ENCODE assay signal across 8 mouse cellular contexts in the genomic region with DNA sequence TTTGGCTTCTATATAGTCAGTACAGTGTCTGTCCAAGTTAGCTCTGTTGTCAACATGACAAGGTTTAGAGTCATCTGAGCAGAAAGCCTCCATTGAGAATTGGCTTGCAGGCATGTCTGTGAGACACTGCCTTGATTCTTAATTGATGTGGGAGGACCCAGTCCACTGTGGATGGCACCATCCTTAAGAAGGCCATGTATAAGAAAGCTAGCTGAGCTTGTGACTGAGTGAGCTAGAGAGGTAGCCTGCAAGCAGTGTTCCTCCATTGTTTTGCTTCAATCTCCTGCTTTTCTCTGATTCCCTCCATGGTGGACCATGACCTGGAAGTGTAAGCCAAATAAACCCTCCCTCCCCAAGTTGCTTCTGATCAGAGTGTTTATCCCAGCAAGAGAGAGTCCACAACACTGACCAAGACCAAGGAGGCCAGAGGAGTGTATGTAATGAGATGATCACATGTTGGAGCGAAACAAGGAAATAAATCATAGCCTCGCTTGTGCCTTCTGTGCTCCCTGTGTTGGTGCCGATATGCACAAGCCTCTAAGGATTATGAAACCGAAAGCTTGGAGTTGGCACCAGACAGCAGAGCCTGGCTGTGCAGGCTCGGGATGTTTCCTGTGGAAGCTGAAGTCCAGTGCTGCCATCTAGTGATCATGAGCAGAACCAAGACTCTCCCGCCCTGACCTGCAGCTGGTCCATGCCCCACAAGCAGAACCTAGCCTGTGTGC. TPM values are rescaled to one million over a fixed set of nuclear protein-coding genes. Genes with fewer than 3 reads are reported as not detected.
DNase-seq lines count a peak whose midpoint lies in the region; ATAC-seq and TF ChIP-seq lines count a peak whose summit lies in the region.

No protein-coding gene starts in this region.

- peak overlapping the region; percentile 45 for H3K4me2 ChIP-seq in forebrain, postnatal 0 days (ENCODE audit: low read depth)
- H3K4me2 ChIP-seq in lung, embryonic 16.5 days (ENCODE audit: low read depth, low read length): peak overlapping the region; percentile 63

- WGBS in cerebellum, adult 2 months: 3% methylated on average over 6 of the region's 6 CpGs
- 9% methylated on average over 6 of the region's 6 CpGs for WGBS in forebrain, postnatal 0 days
- 2% methylated on average over 6 of the region's 6 CpGs for WGBS in lung, embryonic 16.5 days

- TF ChIP-seq POLR2A in cerebellum, adult 2 months (IDR thresholded peaks at IDR 0.05; ENCODE audit: borderline replicate concordance, insufficient read depth, low read length): no peak

- no peaks in the 10 kb centered on the region for H3K9me3 ChIP-seq in G1E (replicated peaks)
- H3K9me3 ChIP-seq in forebrain, postnatal 0 days (ENCODE audit: low read length): no peaks in the 10 kb centered on the region
- no peaks in the 10 kb centered on the region for H3K9me3 ChIP-seq in lung, embryonic 16.5 days (ENCODE audit: control insufficient read depth, low read length)

- H3K36me3 ChIP-seq in G1E (replicated peaks): no peaks in the 10 kb centered on the region
- H3K36me3 ChIP-seq in forebrain, postnatal 0 days (ENCODE audit: insufficient read depth): no peaks in the 10 kb centered on the region
- H3K36me3 ChIP-seq in lung, embryonic 16.5 days (ENCODE audit: control insufficient read depth, insufficient read depth, low read length): no peaks in the 10 kb centered on the region

- H3K4me3 ChIP-seq in G1E (ENCODE audit: low read depth, low read length): no peak overlapping the region
- peak overlapping the region; percentile 63 for H3K4me3 ChIP-seq in cerebellum, adult 2 months (replicated peaks; ENCODE audit: insufficient read depth, low read depth, low read length)
- peak overlapping the region; percentile 24 for H3K4me3 ChIP-seq in forebrain, postnatal 0 days (ENCODE audit: low read depth, low read length)
- H3K4me3 ChIP-seq in lung, embryonic 16.5 days (ENCODE audit: low read length): peak overlapping the region; percentile 56

- H3K4me1 ChIP-seq in G1E (ENCODE audit: insufficient read depth, low read depth, low read length): peaks cover 8% of the 10 kb centered on the region
- no peaks in the 10 kb centered on the region for H3K4me1 ChIP-seq in cerebellum, adult 2 months (ENCODE audit: control insufficient read depth, insufficient read depth, low read length)
- H3K4me1 ChIP-seq in forebrain, postnatal 0 days (ENCODE audit: insufficient read depth): no peaks in the 10 kb centered on the region
- H3K4me1 ChIP-seq in lung, embryonic 16.5 days (replicated peaks; ENCODE audit: control insufficient read depth, insufficient read depth, low read length): no peaks in the 10 kb centered on the region

- TF ChIP-seq CTCF in G1E (IDR thresholded peaks at IDR 0.05; ENCODE audit: low read depth, low read length): peak; percentile 39; the same call in 1 of the 2 replicates
- peak; percentile 74 for TF ChIP-seq CTCF in cerebellum, adult 2 months (IDR thresholded peaks at IDR 0.05; ENCODE audit: borderline replicate concordance, insufficient read depth, low read depth, low read length)
- peak; percentile 91 for TF ChIP-seq CTCF in forebrain, postnatal 0 days (IDR thresholded peaks at IDR 0.05; ENCODE audit: low read depth)

- DNase-seq in G1E (ENCODE audit: low spot score): peak; percentile 9
- DNase-seq in cerebellum, adult 2 months: peak; percentile 71 to 81
- DNase-seq in forebrain, postnatal 0 days: peak; percentile 89
- DNase-seq in layer of hippocampus, adult 9-10 months (ENCODE audit: low spot score): peak; percentile 72
- DNase-seq in ovary, postnatal 10 days (ENCODE audit: low spot score): peak; percentile 41
- peak; percentile 56 to 74 for DNase-seq in thymus, postnatal 10 days (ENCODE audit: low spot score in 2 of 2)

- ATAC-seq in G1E (ENCODE audit: extremely low read depth, insufficient number of reproducible peaks, low FRiP score, poor library complexity, severe bottlenecking): peak; percentile 49; the same call in 1 of the 2 replicates
- peak; percentile 99 for ATAC-seq in forebrain, postnatal 0 days
- ATAC-seq in hematopoietic stem cell, adult 5-6 weeks (replicated peaks in 1 of 2; ENCODE audit: insufficient read depth in 1 of 2, low FRiP score in 2 of 2, low TSS enrichment in 1 of 2, low read depth in 1 of 2, poor library complexity in 2 of 2, severe bottlenecking in 2 of 2): peak; percentile 99
- ATAC-seq in lung, embryonic 16.5 days (ENCODE audit: low read depth): peak; percentile 99

- peak overlapping the region; percentile 26; the same call in 1 of the 2 replicates for H3K9ac ChIP-seq in forebrain, postnatal 0 days
- peak overlapping the region; percentile 74 for H3K9ac ChIP-seq in lung, embryonic 16.5 days (ENCODE audit: low read length)

- H3K27me3 ChIP-seq in G1E (ENCODE audit: insufficient read depth, low read length): no peaks in the 10 kb centered on the region
- no peaks in the 10 kb centered on the region for H3K27me3 ChIP-seq in cerebellum, adult 2 months (ENCODE audit: control insufficient read depth, insufficient read depth, low read length)
- H3K27me3 ChIP-seq in forebrain, postnatal 0 days (ENCODE audit: insufficient read depth, low read length): no peaks in the 10 kb centered on the region
- H3K27me3 ChIP-seq in lung, embryonic 16.5 days (ENCODE audit: control insufficient read depth, insufficient read depth, low read depth, low read length): no peaks in the 10 kb centered on the region

- H3K27ac ChIP-seq in cerebellum, adult 2 months (ENCODE audit: insufficient read depth, low read length): 0 out of 2 replicates have a peak overlapping the region, but pooled peaks have one; percentile 14
- H3K27ac ChIP-seq in forebrain, postnatal 0 days (ENCODE audit: low read depth, low read length): no peak overlapping the region
- H3K27ac ChIP-seq in lung, embryonic 16.5 days (ENCODE audit: low read length): peak overlapping the region; percentile 43; the same call in 1 of the 2 replicates

RNA-seq across cellular contexts. Expression of gene Mmp27, which starts 23.8 kb away (rescaled TPM):
- total RNA-seq in G1E (2014; fragmentation: Nextera tagmentation) (0.68 TPM in 1 of 2 replicates, not detected in the other), G1E (2017) (3.4 and 3.5 TPM in 2 replicates)
- not detected in 2 replicates for polyA plus RNA-seq in G1E (2012)
- polyA plus RNA-seq in cerebellum, adult 2 months (2012; rRNA removed): not detected in 2 replicates
- total RNA-seq in forebrain, postnatal 0 days (2014; rRNA removed): not detected in 2 replicates
- not detected in 2 replicates for polyA plus RNA-seq in forebrain, postnatal 0 days (2015; fragmentation: Nextera tagmentation; extraction: Ambion mirVana)
- total RNA-seq in hematopoietic stem cell, adult 5-6 weeks (2017): not detected in 2 replicates
- not detected in 2 replicates for polyA plus RNA-seq in lung, embryonic 16.5 days (2015; fragmentation: Nextera tagmentation; extraction: Ambion mirVana)

RNA-seq across cellular contexts. Expression of gene Mmp20, which starts 33.1 kb away (rescaled TPM):
- not detected in 2 replicates for total RNA-seq in G1E (2014; fragmentation: Nextera tagmentation)
- not detected in 2 replicates for total RNA-seq in G1E (2017)
- not detected in 2 replicates for polyA plus RNA-seq in G1E (2012)
- 0.08 and 0.10 TPM in 2 replicates for polyA plus RNA-seq in cerebellum, adult 2 months (2012; rRNA removed)
- not detected in 2 replicates for total RNA-seq in forebrain, postnatal 0 days (2014; rRNA removed)
- not detected in 2 replicates for polyA plus RNA-seq in forebrain, postnatal 0 days (2015; fragmentation: Nextera tagmentation; extraction: Ambion mirVana)
- not detected in 2 replicates for total RNA-seq in hematopoietic stem cell, adult 5-6 weeks (2017)
- not detected in 2 replicates for polyA plus RNA-seq in lung, embryonic 16.5 days (2015; fragmentation: Nextera tagmentation; extraction: Ambion mirVana)

RNA-seq across cellular contexts. Expression of gene Mmp8, which starts 36.7 kb away (rescaled TPM):
- total RNA-seq in G1E (2014; fragmentation: Nextera tagmentation) (not detected in 2 replicates), G1E (2017) (0.52 and 0.71 TPM in 2 replicates)
- polyA plus RNA-seq in G1E (2012): 0.03 and 0.20 TPM in 2 replicates
- polyA plus RNA-seq in cerebellum, adult 2 months (2012; rRNA removed): 0.21 TPM in 1 of 2 replicates, not detected in the other
- 0.90 TPM in 1 of 2 replicates, not detected in the other for total RNA-seq in forebrain, postnatal 0 days (2014; rRNA removed)
- 0.10 and 0.19 TPM in 2 replicates for polyA plus RNA-seq in forebrain, postnatal 0 days (2015; fragmentation: Nextera tagmentation; extraction: Ambion mirVana)
- 48.4 and 79.7 TPM in 2 replicates for total RNA-seq in hematopoietic stem cell, adult 5-6 weeks (2017)
- 2.0 and 2.1 TPM in 2 replicates for polyA plus RNA-seq in lung, embryonic 16.5 days (2015; fragmentation: Nextera tagmentation; extraction: Ambion mirVana)

Comparison
In these comparisons a context has a peak if more than half of its experiments do, and no peak if none do; other contexts are left out.
1. ATAC-seq: peak in every context shown above with its lines; median percentile 99 in forebrain, postnatal 0 days; 99 in hematopoietic stem cell, adult 5-6 weeks; 99 in lung, embryonic 16.5 days; 49 in G1E.
2. DNase-seq: peak in every context shown above with its lines; median percentile 89 in forebrain, postnatal 0 days; 76 in cerebellum, adult 2 months; 72 in layer of hippocampus, adult 9-10 months; 65 in thymus, postnatal 10 days; 41 in ovary, postnatal 10 days; 9 in G1E.
3. CTCF ChIP-seq: peak in every context shown above with its lines; median percentile 91 in forebrain, postnatal 0 days; 74 in cerebellum, adult 2 months; 39 in G1E.